Mouse (Mus musculus) forebrain, embryonic 11.5 days (tissue): ENCODE results near the gene Olfr804. TPM values are rescaled to one million over a fixed set of nuclear protein-coding genes. Genes with fewer than 3 reads are reported as not detected.

Source experiments
- ATAC-seq: fragments of 200-750 bp; cut with Nextera tagmentation; replicated peaks from 2 replicates; pipeline ENCODE4 v1.8.0; 2017; ENCODE audit warnings: moderate TSS enrichment; ENCODE audit not compliant: low FRiP score
- DNase-seq: peaks from one replicate; pipeline ENCODE4 v3.0.0-alpha.2; 2017; ENCODE audit warnings: low spot score
- H3K27ac ChIP-seq: fragments of 300-500 bp; sonication (generic); 2 replicates; pipeline ENCODE4 v1.5.1; 2014; ENCODE audit warnings: low read depth, low read length
- H3K27me3 ChIP-seq: fragments of 300-500 bp; sonication (generic); 2 replicates; pipeline ENCODE4 v1.6.1; 2014; ENCODE audit warnings: mild to moderate bottlenecking, low read length, mixed read lengths; ENCODE audit not compliant: control insufficient read depth, insufficient read depth
- H3K36me3 ChIP-seq: fragments of 300-500 bp; sonication (generic); 2 replicates; pipeline ENCODE4 v1.6.1; 2014; ENCODE audit warnings: mild to moderate bottlenecking, low read length, moderate library complexity, mixed read lengths; ENCODE audit not compliant: control insufficient read depth, insufficient read depth
- H3K4me1 ChIP-seq: fragments of 300-500 bp; sonication (generic); replicated peaks from 2 replicates; pipeline ENCODE4 v1.6.1; 2014; ENCODE audit warnings: low read length, mixed read lengths; ENCODE audit not compliant: control insufficient read depth, insufficient read depth
- H3K4me2 ChIP-seq: fragments of 300-500 bp; sonication (generic); 2 replicates; pipeline ENCODE4 v1.6.1; 2014; ENCODE audit warnings: low read depth, mild to moderate bottlenecking, low read length, moderate library complexity, mixed read lengths; ENCODE audit not compliant: severe bottlenecking
- H3K4me3 ChIP-seq: fragments of 300-500 bp; sonication (generic); 2 replicates; pipeline ENCODE4 v1.5.1; 2014; ENCODE audit warnings: low read depth, low read length
- H3K9ac ChIP-seq: fragments of 300-500 bp; sonication (generic); 2 replicates; pipeline ENCODE4 v1.6.1; 2014; ENCODE audit warnings: low read length
- H3K9me3 ChIP-seq: fragments of 300-500 bp; sonication (generic); 2 replicates; pipeline ENCODE4 v1.6.1; 2016; ENCODE audit warnings: low read length, mixed read lengths; ENCODE audit not compliant: control insufficient read depth
- WGBS: fragments of 180-500 bp; shearing (Covaris S2); extraction: QIAGEN DNeasy Blood & Tissue Kit; methylation state at CpG from one replicate; pipeline ENCODE4 v1.1.7; 2014; 5-methylcytosine and 5-hydroxymethylcytosine counted together
- polyA plus RNA-seq: library from polyadenylated mRNA; unstranded; fragments of >200 nt; fragmentation: Nextera tagmentation; extraction: Ambion mirVana; gene quantifications from 2 replicates; pipeline ENCODE4 v1.2.1, GENCODE M21; 2014

Olfr804 gene
- not detected in 2 replicates for polyA plus RNA-seq

- Histone ChIP-seq H3K27ac (no peak within 1 kb of the TSS), H3K9me3 (no peaks in the 10 kb centered on the region), H3K9ac (no peak within 1 kb of the TSS), H3K27me3 (no peaks in the 10 kb centered on the region), H3K36me3 (no peaks in the 10 kb centered on the region), H3K4me2 (no peak within 1 kb of the TSS), H3K4me1 (no peaks in the 10 kb centered on the region), H3K4me3 (no peak within 1 kb of the TSS)
- DNase-seq (no peak), ATAC-seq (no peak)
Observed at GRCm38 (mm10) chr10:129702910-129703309, at the start of gene Olfr804. Gene Olfr804, plus strand, starts transcription at chr10:129703210.

- Histone ChIP-seq H3K4me1 (no peaks in the 10 kb centered on the region), H3K9me3 (no peaks in the 10 kb centered on the region), H3K9ac (no peak within 1 kb of the TSS), H3K27me3 (no peaks in the 10 kb centered on the region), H3K4me2 (no peak within 1 kb of the TSS), H3K36me3 (no peaks in the 10 kb centered on the region), H3K4me3 (no peak within 1 kb of the TSS), H3K27ac (no peak within 1 kb of the TSS)
- ATAC-seq = no peak
- no peak for DNase-seq
Observed at GRCm38 (mm10) chr10:129657394-129657793, 45.6 kb upstream of the Olfr804 start, which contains the start of gene Olfr800. Gene Olfr800, plus strand, starts transcription at chr10:129657694.

GRCm38 (mm10) chr10:129673765-129674164, 29.2 kb upstream of the Olfr804 start, which contains the start of gene Olfr801:
Gene Olfr801, minus strand, starts transcription at chr10:129673865.
- no peak for ATAC-seq
- no peaks in the 10 kb centered on the region for H3K4me1 ChIP-seq
- H3K4me2 ChIP-seq = no peak within 1 kb of the TSS
- 89% methylated on average over 1 of the region's 1 CpGs for WGBS
- H3K36me3 ChIP-seq = no peaks in the 10 kb centered on the region
- no peaks in the 10 kb centered on the region for H3K9me3 ChIP-seq
- H3K27ac ChIP-seq = no peak within 1 kb of the TSS
- H3K9ac ChIP-seq = no peak within 1 kb of the TSS
- DNase-seq = no peak
- H3K27me3 ChIP-seq = no peaks in the 10 kb centered on the region
- no peak within 1 kb of the TSS for H3K4me3 ChIP-seq

- ATAC-seq (no peak), DNase-seq (no peak)
- 67% methylated on average over 1 of the region's 1 CpGs for WGBS
- Histone ChIP-seq H3K9me3 (no peaks in the 10 kb centered on the region), H3K4me2 (no peak within 1 kb of the TSS), H3K9ac (no peak within 1 kb of the TSS), H3K27ac (no peak within 1 kb of the TSS), H3K27me3 (no peaks in the 10 kb centered on the region), H3K4me3 (no peak within 1 kb of the TSS), H3K4me1 (no peaks in the 10 kb centered on the region), H3K36me3 (no peaks in the 10 kb centered on the region)
Observed at GRCm38 (mm10) chr10:129688069-129688468, 14.9 kb upstream of the Olfr804 start, which contains the start of gene Olfr802. Gene Olfr802, minus strand, starts transcription at chr10:129688169.

GRCm38 (mm10) chr10:129694186-129694585, 8.8 kb upstream of the Olfr804 start, which contains the start of gene Olfr803:
Gene Olfr803, minus strand, starts transcription at chr10:129694286.
- no peaks in the 10 kb centered on the region for H3K27me3 ChIP-seq
- no peaks in the 10 kb centered on the region for H3K9me3 ChIP-seq
- WGBS = 85% methylated on average over 2 of the region's 2 CpGs
- H3K4me3 ChIP-seq = no peak within 1 kb of the TSS
- ATAC-seq = no peak
- no peaks in the 10 kb centered on the region for H3K36me3 ChIP-seq
- H3K4me2 ChIP-seq = no peak within 1 kb of the TSS
- no peaks in the 10 kb centered on the region for H3K4me1 ChIP-seq
- no peak within 1 kb of the TSS for H3K9ac ChIP-seq
- no peak within 1 kb of the TSS for H3K27ac ChIP-seq
- no peak for DNase-seq

GRCm38 (mm10) chr10:129729275-129729674, 26.3 kb downstream of the Olfr804 start, which contains the start of gene Olfr805:
Gene Olfr805, minus strand, starts transcription at chr10:129729375.
- no peak for DNase-seq
- Histone ChIP-seq H3K4me2 (no peak within 1 kb of the TSS), H3K27me3 (no peaks in the 10 kb centered on the region), H3K27ac (no peak within 1 kb of the TSS), H3K36me3 (no peaks in the 10 kb centered on the region), H3K4me3 (no peak within 1 kb of the TSS), H3K4me1 (no peaks in the 10 kb centered on the region), H3K9me3 (no peaks in the 10 kb centered on the region), H3K9ac (no peak within 1 kb of the TSS)
- ATAC-seq = no peak
- 91% methylated on average over 2 of the region's 2 CpGs for WGBS

- DNase-seq = no peak
- Histone ChIP-seq H3K27me3 (no peaks in the 10 kb centered on the region), H3K9ac (no peak within 1 kb of the TSS), H3K27ac (no peak within 1 kb of the TSS), H3K4me1 (no peaks in the 10 kb centered on the region), H3K9me3 (no peaks in the 10 kb centered on the region), H3K4me3 (no peak within 1 kb of the TSS), H3K4me2 (no peak within 1 kb of the TSS), H3K36me3 (no peaks in the 10 kb centered on the region)
- no peak for ATAC-seq
Observed at GRCm38 (mm10) chr10:129741821-129742220, 38.8 kb downstream of the Olfr804 start, which contains the start of gene Olfr806. Gene Olfr806, minus strand, starts transcription at chr10:129741921.

- Histone ChIP-seq H3K4me3 (no peak within 1 kb of the TSS), H3K27me3 (no peaks in the 10 kb centered on the region), H3K27ac (no peak within 1 kb of the TSS), H3K4me1 (no peaks in the 10 kb centered on the region), H3K9ac (no peak within 1 kb of the TSS), H3K36me3 (no peaks in the 10 kb centered on the region), H3K4me2 (no peak within 1 kb of the TSS), H3K9me3 (no peaks in the 10 kb centered on the region)
- no peak for ATAC-seq
- DNase-seq = no peak
- 85% methylated on average over 1 of the region's 1 CpGs for WGBS
Observed at GRCm38 (mm10) chr10:129757693-129758092, 54.7 kb downstream of the Olfr804 start, which contains the start of gene Olfr807. Gene Olfr807, minus strand, starts transcription at chr10:129757793.
